Mouse (Mus musculus) megakaryocyte, embryonic 14.5 days (primary cell): ENCODE data around the gene Cstf3.

Experiments used
- FLI1 ChIP-seq: IDR thresholded peaks from 2 replicates; pipeline ENCODE4 v1.6.1; 2012; ENCODE audit warnings: low read length, inconsistent platforms, mixed read lengths
- GATA1 ChIP-seq: IDR thresholded peaks from 3 replicates; pipeline ENCODE4 v1.6.1; 2012; ENCODE audit warnings: mixed read lengths, low read length, inconsistent platforms, borderline replicate concordance

DNA sequence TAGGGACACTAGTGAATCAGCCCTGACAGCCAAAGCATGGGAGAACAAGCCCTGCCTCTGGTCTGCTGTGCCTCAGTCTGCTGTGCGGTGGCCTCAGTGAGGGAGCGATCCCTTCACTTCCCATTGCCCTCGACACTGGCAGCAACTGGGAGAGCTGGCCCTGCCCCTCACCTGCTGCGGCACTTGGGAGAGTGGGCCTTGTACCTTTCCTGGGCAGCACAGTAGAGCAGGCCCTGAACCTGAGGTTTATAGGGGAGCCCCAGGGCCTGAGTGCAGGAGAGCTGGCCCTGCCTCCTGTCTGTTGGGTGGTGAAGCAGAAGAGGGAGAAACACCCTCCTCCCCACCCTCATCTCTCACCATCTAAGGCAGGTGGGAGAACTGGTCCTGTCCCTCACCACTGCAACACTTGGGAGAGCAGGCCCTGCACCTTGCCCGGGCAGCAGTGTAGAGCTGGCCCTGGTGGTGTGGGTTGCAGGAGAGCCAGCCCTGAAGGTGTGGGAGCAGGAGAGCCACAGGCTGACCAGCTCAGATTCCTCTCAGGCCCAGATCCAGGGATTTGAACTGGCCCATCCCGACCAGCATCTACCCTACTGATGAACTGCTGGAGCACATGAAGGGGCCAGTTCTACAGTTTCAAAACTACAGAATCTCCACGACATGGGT, 10.4 kb upstream of the Cstf3 start:
- TF ChIP-seq GATA1 (no peak), FLI1 (no peak)
